Mouse (Mus musculus): ENCODE measurements around the gene Pym1. TPM values are rescaled to one million over a fixed set of nuclear protein-coding genes. Genes with fewer than 3 reads are reported as not detected.

Gene Pym1
- 10 to 100 TPM; 18.5 to 21.6 TPM for total RNA-seq (2023)

DNA sequence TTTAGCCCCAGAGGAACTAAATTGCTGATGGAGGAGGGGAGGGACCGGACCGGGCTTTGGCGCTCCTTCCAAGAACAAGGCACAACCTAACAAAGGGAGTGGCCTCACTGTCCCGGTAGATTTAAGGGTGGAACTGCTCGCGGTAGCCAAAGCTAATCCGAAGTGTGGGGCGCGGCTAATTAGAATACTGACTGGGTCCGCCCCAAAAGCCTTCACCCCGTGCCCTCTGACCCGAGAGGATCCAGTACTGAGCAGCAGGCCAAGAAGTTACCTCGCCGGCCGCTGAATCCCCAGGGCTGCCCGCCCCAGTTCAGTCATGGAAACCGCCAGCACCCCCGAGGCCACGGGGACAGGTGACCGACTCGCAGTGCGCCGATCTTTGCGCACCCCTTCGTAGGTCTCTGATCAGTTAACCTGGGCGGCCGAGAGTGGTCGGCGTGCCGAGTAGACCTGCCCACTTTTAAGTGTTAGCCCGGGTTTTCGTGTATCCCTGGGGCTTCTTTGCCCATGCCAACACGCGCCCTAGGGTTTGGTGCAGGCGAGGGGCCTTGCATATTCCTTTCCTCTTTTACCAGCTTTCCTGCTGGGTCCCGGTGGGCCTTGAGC lies at the start of gene Pym1:
Gene Pym1 (plus strand): TSS at position 244 of the 606 bp plus-strand sequence.

DNA sequence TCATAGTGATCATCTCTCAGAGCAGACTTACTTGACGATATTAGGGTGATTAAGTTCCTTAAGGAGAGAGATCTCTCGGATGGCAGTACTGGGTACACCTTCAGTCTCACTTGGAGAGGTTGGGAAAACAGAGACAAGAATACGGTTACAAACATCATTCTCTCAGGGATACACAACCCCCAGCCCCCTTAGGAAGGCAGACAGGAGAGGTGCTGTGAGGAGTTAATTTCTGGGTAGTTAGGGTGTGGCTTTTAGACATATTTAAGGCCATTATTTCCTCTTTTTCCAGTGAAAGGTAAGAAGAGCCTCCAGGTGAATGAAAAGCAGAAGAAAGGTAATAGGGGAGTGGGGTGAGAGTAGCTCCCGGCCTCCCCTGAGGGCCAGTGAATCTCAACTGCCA lies 43.8 kb upstream of the Pym1 start, which contains the start of gene Pmel:
Gene Pmel (plus strand): TSS at position 301 of the 400 bp plus-strand sequence.

DNA sequence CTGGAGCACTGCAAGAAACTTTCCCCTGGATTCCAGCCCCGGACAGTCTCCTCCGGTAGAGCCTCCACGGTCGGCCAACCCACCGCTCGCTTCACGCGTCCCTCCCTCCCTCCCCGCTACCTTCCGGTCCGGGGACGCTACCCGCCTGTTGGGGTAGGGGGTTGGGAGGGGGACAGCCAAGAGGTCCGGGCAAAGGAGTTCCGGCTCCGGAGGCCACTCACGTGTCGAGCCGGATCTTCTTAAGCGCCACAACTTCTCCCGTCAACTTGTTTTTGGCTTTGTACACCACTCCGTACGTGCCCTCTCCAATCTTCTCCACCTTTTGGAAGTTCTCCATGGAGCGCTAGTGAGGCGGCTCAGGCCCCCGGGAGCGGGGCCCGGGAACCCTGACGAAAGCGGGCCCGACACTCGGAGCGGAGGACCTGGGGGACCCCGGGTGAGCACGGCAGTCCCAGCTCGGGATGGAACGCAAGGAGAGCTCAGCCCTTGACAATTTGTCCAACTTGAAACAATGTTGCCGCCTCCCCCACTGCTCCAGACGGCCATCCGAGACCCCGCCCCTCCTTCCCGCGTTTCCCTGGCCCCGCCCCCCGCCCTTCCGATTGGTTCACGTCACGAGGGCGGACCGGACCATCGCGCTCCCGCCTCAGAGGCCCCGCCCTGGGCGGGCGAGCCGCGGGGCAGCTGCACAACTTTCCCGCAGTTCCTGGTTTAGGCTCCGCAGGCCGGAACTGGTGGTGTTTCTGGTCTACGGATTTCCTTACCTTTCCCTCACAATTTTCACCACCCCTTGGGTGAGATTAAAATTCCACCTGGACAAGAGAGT lies 43.0 kb upstream of the Pym1 start, which contains the start of gene Cdk2:
Gene Cdk2 (minus strand): TSS at position 541 of the 826 bp plus-strand sequence.

DNA sequence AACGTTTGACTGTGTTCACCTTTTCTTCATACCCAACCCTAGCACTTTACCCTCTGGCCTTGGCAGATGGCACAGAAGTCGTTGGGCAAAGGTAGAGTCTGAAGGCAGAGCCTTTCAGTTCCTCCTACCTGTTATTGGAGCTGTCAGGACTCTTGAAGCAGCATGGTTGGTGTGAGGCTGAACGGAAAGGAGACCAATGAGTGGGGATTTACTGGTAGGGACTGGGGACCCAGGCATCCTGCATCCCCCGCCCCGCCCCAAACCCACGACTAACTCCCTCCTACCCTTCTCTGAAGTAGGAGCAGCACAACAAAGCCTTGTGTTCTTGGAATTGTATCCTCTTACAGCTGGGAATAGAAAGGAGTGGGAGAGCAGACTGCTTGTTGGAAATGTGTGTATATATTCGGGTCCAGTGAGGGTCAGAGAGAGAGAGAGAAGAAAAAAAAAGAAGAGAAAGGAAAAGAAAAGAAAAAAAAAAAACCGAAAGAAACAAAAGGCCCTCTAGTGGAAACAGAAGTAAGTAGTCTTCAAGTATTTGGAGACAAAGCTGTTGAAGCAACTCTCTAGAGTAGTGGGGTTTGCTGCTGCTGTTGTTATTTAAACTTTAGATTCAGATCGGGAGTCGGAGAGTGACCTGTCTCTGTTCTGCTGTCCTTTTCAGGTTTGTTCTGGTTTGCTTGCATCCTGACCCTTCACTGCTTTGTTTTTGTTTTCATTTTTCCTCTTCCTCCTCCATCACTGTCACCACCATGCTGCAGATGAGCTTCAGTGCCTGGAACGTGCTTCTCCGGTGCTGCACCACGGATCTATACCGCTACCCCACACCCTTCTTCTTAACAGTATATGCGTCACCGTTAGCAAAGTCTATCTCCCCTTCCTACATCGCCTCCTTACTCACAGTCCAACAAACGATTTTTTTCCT lies 2.7 kb upstream of the Pym1 start, which contains the start of gene Dgka:
Gene Dgka (minus strand): TSS at position 176 of the 922 bp plus-strand sequence.

DNA sequence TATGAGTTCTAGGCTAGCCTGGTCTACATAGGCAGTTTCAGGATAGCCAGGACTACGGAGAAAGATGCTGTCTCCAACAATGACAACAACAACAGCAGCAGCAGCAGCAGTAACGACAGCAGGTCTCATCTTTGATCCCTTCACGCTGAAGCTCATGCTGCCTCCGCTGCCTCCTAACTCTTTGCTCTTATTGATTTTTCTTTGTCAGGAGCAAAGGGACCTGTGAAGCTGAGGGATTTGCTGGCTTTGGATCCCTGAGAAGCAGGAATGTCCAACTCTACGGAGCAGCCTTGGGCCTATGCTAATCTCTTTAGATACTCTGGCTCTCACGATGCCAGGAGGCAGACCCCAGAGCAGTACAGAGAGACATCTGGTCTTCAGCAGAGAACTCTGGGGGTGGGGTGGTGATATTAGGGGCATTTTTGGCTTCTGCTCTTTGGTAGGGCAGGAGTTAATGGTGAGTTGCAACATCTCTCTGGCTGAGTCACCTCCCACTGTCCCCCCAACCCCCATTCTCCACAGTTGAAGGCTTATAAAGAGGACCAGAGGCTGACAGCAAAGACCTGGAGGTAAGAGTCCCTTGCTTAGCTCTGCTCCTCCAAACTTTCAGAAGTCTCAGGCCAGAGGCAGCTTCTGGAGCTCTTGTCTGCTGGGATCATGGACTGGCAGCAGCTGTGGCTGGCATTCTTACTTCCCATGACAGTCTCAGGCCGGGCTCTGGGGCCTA lies 42.9 kb downstream of the Pym1 start, which contains the start of gene Mmp19:
Gene Mmp19 (plus strand): TSS at position 513 of the 727 bp plus-strand sequence.

DNA sequence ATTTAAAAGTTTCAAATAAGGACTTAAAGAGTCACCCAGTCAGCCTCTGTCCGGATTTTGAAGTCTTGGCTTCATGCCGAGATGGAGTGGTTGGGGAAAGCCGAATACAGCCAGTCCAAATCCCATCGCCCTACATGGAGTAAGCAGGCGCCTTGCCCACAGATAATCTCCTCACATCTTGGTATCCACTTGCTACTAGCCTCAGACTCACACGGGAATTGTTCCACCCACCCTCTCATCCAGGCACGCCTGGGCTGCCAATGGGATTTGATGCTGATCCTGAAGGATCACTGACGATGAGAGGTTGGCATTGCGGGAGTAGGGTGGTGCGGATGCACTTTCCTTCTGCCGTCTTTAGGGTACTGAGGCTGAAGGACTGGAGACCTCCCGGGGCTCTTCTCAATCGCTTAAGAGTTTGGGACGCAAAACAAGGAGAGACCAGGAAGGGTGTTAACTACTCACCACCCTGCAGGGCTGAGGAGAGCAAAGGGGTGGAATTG lies 56.1 kb downstream of the Pym1 start, which contains the start of gene Dnajc14:
Gene Dnajc14 (plus strand): TSS at position 292 of the 500 bp plus-strand sequence.

DNA sequence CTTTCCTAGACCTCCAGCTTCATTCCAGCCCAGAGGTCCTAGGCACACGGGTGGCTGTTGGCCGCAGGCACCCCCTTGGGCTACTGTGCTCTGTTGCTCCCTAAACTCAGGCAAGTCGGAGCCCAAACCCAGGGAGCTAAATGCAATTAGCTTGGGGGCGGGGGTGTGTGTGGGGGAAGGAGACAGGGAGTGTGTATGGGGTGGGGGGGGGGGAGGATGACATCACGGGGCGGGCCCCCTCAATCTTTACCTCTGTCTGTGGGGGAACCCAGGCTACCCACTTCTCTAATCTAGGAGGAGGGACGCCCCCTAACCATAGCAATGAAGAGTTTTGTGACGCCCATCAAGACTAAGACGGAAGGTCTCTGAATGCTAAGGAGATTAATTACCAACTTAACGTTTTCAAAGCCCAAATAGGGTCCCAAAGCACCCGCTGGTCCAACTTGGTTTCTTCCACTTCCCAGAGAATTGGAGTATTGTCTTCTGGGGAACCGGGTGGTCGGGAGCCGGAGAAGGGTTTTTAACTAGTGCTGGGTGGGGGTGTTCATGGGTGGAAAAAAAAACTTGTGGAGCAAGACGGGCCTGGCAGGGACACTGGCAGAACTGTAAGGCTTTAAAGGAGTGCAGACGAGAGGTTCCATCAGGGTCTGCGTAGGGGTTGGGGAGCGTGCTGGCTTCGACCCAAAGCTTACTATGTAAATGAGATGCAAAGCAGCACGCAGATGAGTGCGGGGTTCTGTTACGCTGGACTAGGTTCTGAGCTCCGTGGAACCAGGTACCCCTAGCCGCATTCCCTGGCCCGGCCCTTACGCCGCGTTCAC lies 56.8 kb downstream of the Pym1 start, which contains the start of gene Tmem198b:
Gene Tmem198b (minus strand): TSS at position 100 of the 821 bp plus-strand sequence.

Other genes with a start within 250 kb of the Pym1 start
- 1 to 10 TPM in 1 of 2 experiments, under 1 TPM in 1; 0.98 to 1.8 TPM for gene Myl6b, start 249.2 kb upstream of the Pym1 start, total RNA-seq (2023)
- gene Esyt1, start 222.0 kb upstream of the Pym1 start, total RNA-seq (2023) = 100 to 1,000 TPM; 126 to 159 TPM
- gene Zc3h10, start 200.1 kb upstream of the Pym1 start, total RNA-seq (2023) = 10 to 100 TPM; 25.6 to 28.0 TPM
- 1,000 to 10,000 TPM; 1,597 to 1,656 TPM for gene Rpl41, start 198.6 kb upstream of the Pym1 start, total RNA-seq (2023)
- 10 to 100 TPM; 42.7 to 48.3 TPM for gene Pa2g4, start 181.9 kb upstream of the Pym1 start, total RNA-seq (2023)
- gene Erbb3, start 158.2 kb upstream of the Pym1 start, total RNA-seq (2023) = under 1 TPM; 0.49 to 0.58 TPM
- gene Rps26, start 121.1 kb upstream of the Pym1 start, total RNA-seq (2023) = 100 to 1,000 TPM; 471 to 533 TPM
- gene Ikzf4, start 101.9 kb upstream of the Pym1 start, total RNA-seq (2023) = not detected
- 1 to 10 TPM; 2.3 to 3.2 TPM for gene Suox, start 73.8 kb upstream of the Pym1 start, total RNA-seq (2023)
- 100 to 1,000 TPM; 110 to 114 TPM for gene Rab5b, start 51.6 kb upstream of the Pym1 start, total RNA-seq (2023)
- gene Pmel, start 43.7 kb upstream of the Pym1 start, total RNA-seq (2023) = 1 to 10 TPM; 1.6 to 2.2 TPM
- gene Cdk2, start 42.9 kb upstream of the Pym1 start, total RNA-seq (2023) = 10 to 100 TPM; 74.7 to 85.8 TPM
- gene Dgka, start 3.0 kb upstream of the Pym1 start, total RNA-seq (2023) = 10 to 100 TPM; 50.1 to 52.9 TPM
- gene Mmp19, start 43.0 kb downstream of the Pym1 start, total RNA-seq (2023) = 1 to 10 TPM; 4.4 to 6.1 TPM
- gene Dnajc14, start 56.2 kb downstream of the Pym1 start, total RNA-seq (2023) = 10 to 100 TPM; 67.2 to 71.3 TPM
- gene Tmem198b, start 56.5 kb downstream of the Pym1 start, total RNA-seq (2023) = 1 to 10 TPM; 4.8 to 5.1 TPM
- 10 to 100 TPM; 33.1 to 39.1 TPM for gene Sarnp, start 69.4 kb downstream of the Pym1 start, total RNA-seq (2023)
- 10 to 100 TPM; 17.9 to 23.0 TPM for gene Ormdl2, start 73.8 kb downstream of the Pym1 start, total RNA-seq (2023)
- under 1 TPM; 0.15 to 0.20 TPM for gene Gdf11, start 143.8 kb downstream of the Pym1 start, total RNA-seq (2023)
- 100 to 1,000 TPM; 129 to 165 TPM for gene Cd63, start 153.1 kb downstream of the Pym1 start, total RNA-seq (2023)
- 1 to 10 TPM; 5.5 to 6.2 TPM for gene Rdh5, start 175.0 kb downstream of the Pym1 start, total RNA-seq (2023)
- 100 to 1,000 TPM; 100 to 105 TPM for gene Bloc1s1, start 176.1 kb downstream of the Pym1 start, total RNA-seq (2023)
- gene Itga7, start 185.9 kb downstream of the Pym1 start, total RNA-seq (2023) = under 1 TPM; 0.13 to 0.42 TPM
- gene Mettl7b, start 213.1 kb downstream of the Pym1 start, total RNA-seq (2023) = not detected
- not detected for gene Olfr9, start 241.5 kb downstream of the Pym1 start, total RNA-seq (2023)

All from neutrophil, adult 59 days (primary cell).